Mouse (Mus musculus) heart, adult 11 months (tissue): ENCODE data around the gene 4930564D02Rik.

Experiments used
- DNase-seq: peaks from one replicate; pipeline ENCODE4 v3.0.0; 2022

The 4930564D02Rik gene

GRCm38 (mm10) chr3:105114269-105114668 is 47.6 kb downstream of the 4930564D02Rik start:
- DNase-seq: peak; percentile 97

- peak; percentile 96 for DNase-seq
These were observed 50.0 kb downstream of the 4930564D02Rik start for GRCm38 (mm10) chr3:105116596-105116995.

- no peak for DNase-seq
These were observed 57.1 kb downstream of the 4930564D02Rik start for GRCm38 (mm10) chr3:105123776-105124175.

- no peak for DNase-seq
These were observed 61.2 kb downstream of the 4930564D02Rik start for GRCm38 (mm10) chr3:105127881-105128280.
